Mouse (Mus musculus): ENCODE results near the gene Nicn1. TPM values are rescaled to one million over a fixed set of nuclear protein-coding genes. Genes with fewer than 3 reads are reported as not detected.
A peak's percentile ranks its signal among the peaks of the same experiment; 100 is the strongest.

Gene Nicn1
- total and polyA plus RNA-seq, 3 experiments = 21.0 to 24.1 (median 21.5) TPM

- H3K36me3 ChIP-seq (ENCODE audit: control insufficient read depth, insufficient read depth, low read length) = peaks cover 9% of the 10 kb centered on the region
- peaks cover 7% of the 10 kb centered on the region for H3K4me1 ChIP-seq (ENCODE audit: control insufficient read depth, insufficient read depth, low read length)
- 89% methylated on average over 3 of the region's 3 CpGs for WGBS
- no peak overlapping the region for H3K27ac ChIP-seq
- intact Hi-C loops (cut with DNase I) = no loop called here
- 0 out of 2 replicates have a peak, but pooled peaks have one; percentile 22 for TF ChIP-seq POLR2A (IDR thresholded peaks at IDR 0.05; ENCODE audit: insufficient read depth, low read depth, low read length)
- TF ChIP-seq CTCF (IDR thresholded peaks at IDR 0.05) = no peak
- H3K4me3 ChIP-seq = no peak overlapping the region
- DNase-seq = no peak
- no peak overlapping the region for H3K9ac ChIP-seq (ENCODE audit: low read depth, low read length)
- H3K79me2 ChIP-seq (replicated peaks; ENCODE audit: control insufficient read depth, insufficient read depth, low read length) = peaks cover 4% of the 10 kb centered on the region; the same call in 1 of the 2 replicates
- H3K27me3 ChIP-seq (ENCODE audit: control insufficient read depth, insufficient read depth, low read length) = no peaks in the 10 kb centered on the region
Observed at GRCm38 (mm10) chr9:108301853-108302252, 11.6 kb downstream of the Nicn1 start.

- 25% methylated on average over 4 of the region's 4 CpGs for WGBS
- TF ChIP-seq CTCF (IDR thresholded peaks at IDR 0.05) = no peak
- Histone ChIP-seq H3K27me3 (ENCODE audit: control insufficient read depth, insufficient read depth, low read length) (no peaks in the 10 kb centered on the region), H3K4me3 (peak overlapping the region; percentile 99; the same call in 1 of the 2 replicates), H3K36me3 (ENCODE audit: control insufficient read depth, insufficient read depth, low read length) (peaks cover 26% of the 10 kb centered on the region), H3K4me1 (ENCODE audit: control insufficient read depth, insufficient read depth, low read length) (peaks cover 12% of the 10 kb centered on the region), H3K27ac (peak overlapping the region; percentile 95), H3K9ac (ENCODE audit: low read depth, low read length) (peak overlapping the region; percentile 91), H3K79me2 (replicated peaks; ENCODE audit: control insufficient read depth, insufficient read depth, low read length) (peaks cover 7% of the 10 kb centered on the region)
- DNase-seq = peak in 1 of 2 experiments; percentile 17
- intact Hi-C loops (cut with DNase I) = loop anchor here (2.0 kb wide), 1 partner anchor 14 kb away; the partner anchor contains the start of gene Nicn1
Observed at GRCm38 (mm10) chr9:108304716-108305115, 14.5 kb downstream of the Nicn1 start.

DNA sequence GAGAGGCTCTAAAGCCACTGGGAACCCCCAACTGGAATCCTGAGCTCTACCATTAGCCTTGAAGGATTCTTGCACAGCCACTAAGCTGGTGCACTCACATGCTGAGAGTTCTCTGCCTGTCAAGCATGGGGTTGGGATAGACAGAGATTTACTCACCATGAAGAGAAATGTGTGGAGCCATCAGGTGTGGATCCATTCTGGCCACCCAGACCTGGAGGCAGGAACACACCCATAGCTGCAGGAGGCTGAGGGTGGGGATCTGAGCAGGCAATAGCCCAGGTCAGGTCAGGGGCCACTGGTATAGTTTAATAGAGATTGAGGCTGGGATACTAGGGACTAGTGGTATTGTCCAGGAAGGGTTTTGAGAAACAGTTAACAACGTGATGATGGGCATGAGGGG lies 14.9 kb downstream of the Nicn1 start:
- H3K36me3 ChIP-seq (ENCODE audit: control insufficient read depth, insufficient read depth, low read length) = peaks cover 27% of the 10 kb centered on the region
- WGBS = 0% methylated on average over 1 of the region's 1 CpGs
- H3K4me1 ChIP-seq (ENCODE audit: control insufficient read depth, insufficient read depth, low read length) = peaks cover 12% of the 10 kb centered on the region
- peak overlapping the region; percentile 99 for H3K4me3 ChIP-seq
- H3K27me3 ChIP-seq (ENCODE audit: control insufficient read depth, insufficient read depth, low read length) = no peaks in the 10 kb centered on the region
- H3K9ac ChIP-seq (ENCODE audit: low read depth, low read length) = peak overlapping the region; percentile 91
- peaks cover 8% of the 10 kb centered on the region for H3K79me2 ChIP-seq (replicated peaks; ENCODE audit: control insufficient read depth, insufficient read depth, low read length)
- peak; percentile 32 to 46 for DNase-seq
- H3K27ac ChIP-seq = peak overlapping the region; percentile 95
- intact Hi-C loops (cut with DNase I) = loop anchor here (2.0 kb wide), 1 partner anchor 14 kb away; the partner anchor contains the start of gene Nicn1
- TF ChIP-seq CTCF (IDR thresholded peaks at IDR 0.05) = no peak
- TF ChIP-seq EP300 (IDR thresholded peaks at IDR 0.05; ENCODE audit: insufficient read depth, low read depth, low read length) = no peak
- TF ChIP-seq POLR2A (IDR thresholded peaks at IDR 0.05; ENCODE audit: insufficient read depth, low read depth, low read length) = no peak

GRCm38 (mm10) chr9:108305629-108306520 lies 15.6 kb downstream of the Nicn1 start, which contains the start of the genes Rhoa and Tcta:
Gene Rhoa, plus strand, starts transcription at chr9:108306129.
Gene Tcta, minus strand, starts transcription at chr9:108306160.
- under 1% methylated on average over 79 of the region's 81 CpGs for WGBS
- Histone ChIP-seq H3K36me3 (ENCODE audit: control insufficient read depth, insufficient read depth, low read length) (peaks cover 34% of the 10 kb centered on the region), H3K27ac (peak within 1 kb of the TSS; percentile 100), H3K4me3 (peak within 1 kb of the TSS; percentile 100), H3K79me2 (replicated peaks; ENCODE audit: control insufficient read depth, insufficient read depth, low read length) (peaks cover 8% of the 10 kb centered on the region), H3K27me3 (ENCODE audit: control insufficient read depth, insufficient read depth, low read length) (no peaks in the 10 kb centered on the region), H3K9ac (ENCODE audit: low read depth, low read length) (peak within 1 kb of the TSS; percentile 99), H3K4me1 (ENCODE audit: control insufficient read depth, insufficient read depth, low read length) (peaks cover 12% of the 10 kb centered on the region)
- DNase-seq = peak; percentile 95 to 99
- intact Hi-C loops (cut with DNase I) = loop anchor here (1.0 to 2.0 kb wide), 2 partner anchors 15 to 41 kb away; partner anchors contain the start of genes Nicn1 and Usp4
- TF ChIP-seq CTCF (IDR thresholded peaks at IDR 0.05) (no peak), POLR2A (IDR thresholded peaks at IDR 0.05; ENCODE audit: insufficient read depth, low read depth, low read length) (peak; percentile 99; the same call in 1 of the 2 replicates)

DNA sequence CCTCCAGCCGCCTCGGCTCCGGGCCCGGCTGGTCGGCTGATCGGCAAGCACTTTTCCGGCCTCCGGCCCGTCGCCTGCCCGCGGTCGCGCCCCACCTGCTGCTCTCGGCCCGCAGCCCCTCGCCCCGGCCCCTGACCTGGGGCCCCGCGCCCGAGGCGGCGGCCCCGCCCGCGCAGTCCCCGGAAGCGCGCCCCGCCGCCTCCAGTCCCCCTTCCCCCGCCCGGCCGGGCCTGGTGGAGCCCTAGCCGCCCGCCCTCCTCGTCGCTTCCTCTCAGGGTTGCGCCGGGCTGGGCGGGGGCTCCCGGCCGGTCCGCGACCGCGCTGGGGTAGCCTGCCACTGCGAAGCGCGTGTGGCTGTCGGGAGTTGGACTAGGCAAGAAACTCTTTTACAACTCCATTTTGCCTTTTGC lies 16.3 kb downstream of the Nicn1 start:
- Histone ChIP-seq H3K4me1 (ENCODE audit: control insufficient read depth, insufficient read depth, low read length) (peaks cover 15% of the 10 kb centered on the region), H3K9ac (ENCODE audit: low read depth, low read length) (peak overlapping the region; percentile 99), H3K36me3 (ENCODE audit: control insufficient read depth, insufficient read depth, low read length) (peaks cover 41% of the 10 kb centered on the region), H3K27ac (peak overlapping the region; percentile 100), H3K27me3 (ENCODE audit: control insufficient read depth, insufficient read depth, low read length) (no peaks in the 10 kb centered on the region), H3K79me2 (replicated peaks; ENCODE audit: control insufficient read depth, insufficient read depth, low read length) (peaks cover 8% of the 10 kb centered on the region), H3K4me3 (peak overlapping the region; percentile 100)
- intact Hi-C loops (cut with DNase I) = loop anchor here (1.0 kb wide), 1 partner anchor 41 kb away; the partner anchor contains the start of gene Usp4
- no peak for TF ChIP-seq POLR2A (IDR thresholded peaks at IDR 0.05; ENCODE audit: insufficient read depth, low read depth, low read length)
- TF ChIP-seq EP300 (IDR thresholded peaks at IDR 0.05; ENCODE audit: insufficient read depth, low read depth, low read length) = no peak
- TF ChIP-seq CTCF (IDR thresholded peaks at IDR 0.05) = no peak
- WGBS = 2% methylated on average over 46 of the region's 51 CpGs
- peak; percentile 89 to 92 for DNase-seq
